Mouse (Mus musculus): ENCODE data around the gene Atxn7. TPM values are rescaled to one million over a fixed set of nuclear protein-coding genes. Genes with fewer than 3 reads are reported as not detected.

The Atxn7 gene
- polyA plus RNA-seq, 1 experiment, result 22.4 TPM

GRCm38 (mm10) chr14:14090571-14090970, 129.3 kb downstream of the Atxn7 start:
- peaks cover 4% of the 10 kb centered on the region for H3K4me1 ChIP-seq (ENCODE audit: control insufficient read depth, insufficient read depth, low read length)
- H3K4me3 ChIP-seq (replicated peaks; ENCODE audit: control insufficient read depth, low read depth, low read length), result no peak overlapping the region
- 86% methylated on average over 6 of the region's 6 CpGs for WGBS
- no peak for TF ChIP-seq POLR2A (IDR thresholded peaks at IDR 0.05; ENCODE audit: borderline replicate concordance, control insufficient read depth, low read depth, low read length)
- TF ChIP-seq CTCF (IDR thresholded peaks at IDR 0.05; ENCODE audit: control insufficient read depth, insufficient read depth, low read length), result no peak
- no peak overlapping the region for H3K27ac ChIP-seq (ENCODE audit: control insufficient read depth, insufficient read depth, low read depth, low read length, poor library complexity)

GRCm38 (mm10) chr14:14098330-14098980, 137.2 kb downstream of the Atxn7 start:
- H3K4me3 ChIP-seq (replicated peaks; ENCODE audit: control insufficient read depth, low read depth, low read length), result no peak overlapping the region

GRCm38 (mm10) chr14:14100773-14101280, 139.6 kb downstream of the Atxn7 start:
- Histone ChIP-seq H3K4me1 (ENCODE audit: control insufficient read depth, insufficient read depth, low read length) (no peaks in the 10 kb centered on the region), H3K27ac (ENCODE audit: control insufficient read depth, insufficient read depth, low read depth, low read length, poor library complexity) (no peak overlapping the region), H3K4me3 (replicated peaks; ENCODE audit: control insufficient read depth, low read depth, low read length) (no peak overlapping the region)
- 90% methylated on average over 8 of the region's 8 CpGs for WGBS
- TF ChIP-seq POLR2A (IDR thresholded peaks at IDR 0.05; ENCODE audit: borderline replicate concordance, control insufficient read depth, low read depth, low read length) (no peak), CTCF (IDR thresholded peaks at IDR 0.05; ENCODE audit: control insufficient read depth, insufficient read depth, low read length) (no peak)

More at GRCm38 (mm10) chr14:14098330-14098980, 137.2 kb downstream of the Atxn7 start:
- Histone ChIP-seq H3K4me1 (ENCODE audit: control insufficient read depth, insufficient read depth, low read length) (no peaks in the 10 kb centered on the region), H3K27ac (ENCODE audit: control insufficient read depth, insufficient read depth, low read depth, low read length, poor library complexity) (no peak overlapping the region)
- 27% methylated on average over 10 of the region's 10 CpGs for WGBS
- no peak for TF ChIP-seq POLR2A (IDR thresholded peaks at IDR 0.05; ENCODE audit: borderline replicate concordance, control insufficient read depth, low read depth, low read length)
- peak; percentile 97 for TF ChIP-seq CTCF (IDR thresholded peaks at IDR 0.05; ENCODE audit: control insufficient read depth, insufficient read depth, low read length)

- Histone ChIP-seq H3K27ac (ENCODE audit: control insufficient read depth, insufficient read depth, low read depth, low read length, poor library complexity) (no peak overlapping the region), H3K4me1 (ENCODE audit: control insufficient read depth, insufficient read depth, low read length) (no peaks in the 10 kb centered on the region), H3K4me3 (replicated peaks; ENCODE audit: control insufficient read depth, low read depth, low read length) (no peak overlapping the region)
- TF ChIP-seq POLR2A (IDR thresholded peaks at IDR 0.05; ENCODE audit: borderline replicate concordance, control insufficient read depth, low read depth, low read length) (no peak), CTCF (IDR thresholded peaks at IDR 0.05; ENCODE audit: control insufficient read depth, insufficient read depth, low read length) (no peak)
- WGBS, result 94% methylated on average over 9 of the region's 9 CpGs
Measured at GRCm38 (mm10) chr14:14101296-14101695, 140.1 kb downstream of the Atxn7 start.

- TF ChIP-seq CTCF (IDR thresholded peaks at IDR 0.05; ENCODE audit: control insufficient read depth, insufficient read depth, low read length), result no peak
- no peak for TF ChIP-seq POLR2A (IDR thresholded peaks at IDR 0.05; ENCODE audit: borderline replicate concordance, control insufficient read depth, low read depth, low read length)
- H3K27ac ChIP-seq (ENCODE audit: control insufficient read depth, insufficient read depth, low read depth, low read length, poor library complexity), result no peak overlapping the region
- H3K4me1 ChIP-seq (ENCODE audit: control insufficient read depth, insufficient read depth, low read length), result no peaks in the 10 kb centered on the region
- WGBS, result 81% methylated on average over 13 of the region's 13 CpGs
- no peak overlapping the region for H3K4me3 ChIP-seq (replicated peaks; ENCODE audit: control insufficient read depth, low read depth, low read length)
Measured at GRCm38 (mm10) chr14:14104213-14104929, 143.1 kb downstream of the Atxn7 start.

- TF ChIP-seq POLR2A (IDR thresholded peaks at IDR 0.05; ENCODE audit: borderline replicate concordance, control insufficient read depth, low read depth, low read length) (no peak), CTCF (IDR thresholded peaks at IDR 0.05; ENCODE audit: control insufficient read depth, insufficient read depth, low read length) (no peak)
Measured at GRCm38 (mm10) chr14:14104930-14105318, 143.7 kb downstream of the Atxn7 start.

GRCm38 (mm10) chr14:14110710-14111109, 149.5 kb downstream of the Atxn7 start:
- Histone ChIP-seq H3K4me3 (replicated peaks; ENCODE audit: control insufficient read depth, low read depth, low read length) (no peak overlapping the region), H3K4me1 (ENCODE audit: control insufficient read depth, insufficient read depth, low read length) (no peaks in the 10 kb centered on the region), H3K27ac (ENCODE audit: control insufficient read depth, insufficient read depth, low read depth, low read length, poor library complexity) (no peak overlapping the region)
- no peak for TF ChIP-seq CTCF (IDR thresholded peaks at IDR 0.05; ENCODE audit: control insufficient read depth, insufficient read depth, low read length)
- no peak for TF ChIP-seq POLR2A (IDR thresholded peaks at IDR 0.05; ENCODE audit: borderline replicate concordance, control insufficient read depth, low read depth, low read length)
- 85% methylated on average over 4 of the region's 4 CpGs for WGBS

More at GRCm38 (mm10) chr14:14104930-14105318, 143.7 kb downstream of the Atxn7 start:
- 79% methylated on average over 2 of the region's 2 CpGs for WGBS
- no peak overlapping the region for H3K27ac ChIP-seq (ENCODE audit: control insufficient read depth, insufficient read depth, low read depth, low read length, poor library complexity)
- no peaks in the 10 kb centered on the region for H3K4me1 ChIP-seq (ENCODE audit: control insufficient read depth, insufficient read depth, low read length)
- H3K4me3 ChIP-seq (replicated peaks; ENCODE audit: control insufficient read depth, low read depth, low read length), result no peak overlapping the region

Data from bone marrow, adult 2 months (tissue).